Mouse (Mus musculus): ENCODE results near the gene Bdh1. TPM values are rescaled to one million over a fixed set of nuclear protein-coding genes. Genes with fewer than 3 reads are reported as not detected.
"Not testable (repeated sequence)": the region's sequence is repeated elsewhere in the genome, so short reads cannot be mapped to it uniquely, and the experiment has no call there.

The Bdh1 gene
- total RNA-seq, 1 experiment: 12.0 TPM

DNA sequence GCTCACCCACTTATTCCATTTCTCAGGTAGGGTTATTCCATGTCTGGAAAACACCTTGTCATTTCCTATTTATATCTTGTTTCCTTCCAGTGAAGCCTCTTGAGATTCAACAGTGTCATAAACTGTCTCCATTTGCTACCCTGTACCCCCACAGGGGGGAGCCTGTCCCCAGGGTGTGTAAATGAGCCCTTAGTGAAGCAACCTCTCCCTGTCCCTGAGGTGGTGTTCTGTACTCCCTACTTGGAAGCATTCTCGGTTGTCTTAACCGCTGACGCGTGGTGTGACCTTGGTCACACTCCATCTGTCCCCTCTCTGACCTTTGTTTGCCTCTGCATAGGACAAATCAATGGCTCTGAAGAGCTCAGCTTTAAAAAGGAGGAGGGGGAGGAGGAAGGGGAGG, 43.5 kb downstream of the Bdh1 start:
- H3K9me3 ChIP-seq (ENCODE audit: control insufficient read depth, insufficient read depth, low read depth, low read length): no peaks in the 10 kb centered on the region
- no peak overlapping the region for H3K27ac ChIP-seq (ENCODE audit: insufficient read depth, low read depth, low read length, poor library complexity, severe bottlenecking)
- in situ Hi-C loops (cut with MboI; ENCODE audit: low sequenced_read_pairs in 2 of 2, unreplicated experiment in 2 of 2): no loop called here
- H3K9ac ChIP-seq (ENCODE audit: insufficient read depth, low read depth, low read length, poor library complexity, severe bottlenecking): no peak overlapping the region
- no peaks in the 10 kb centered on the region; the same call in 1 of the 2 replicates for H3K36me3 ChIP-seq (ENCODE audit: control insufficient read depth, insufficient read depth, low read length, poor library complexity, severe bottlenecking)
- no peak for DNase-seq (ENCODE audit: low read depth, low spot score)
- H3K4me3 ChIP-seq (ENCODE audit: insufficient read depth in 1 of 2, low read depth in 1 of 2, low read length in 2 of 2, poor library complexity in 1 of 2, severe bottlenecking in 1 of 2): no peak overlapping the region
- TF ChIP-seq MAFK (IDR thresholded peaks at IDR 0.05; ENCODE audit: insufficient read depth, low read depth, low read length): no peak
- TF ChIP-seq HCFC1 (IDR thresholded peaks at IDR 0.05; ENCODE audit: borderline replicate concordance, insufficient read depth, low read length): no peak
- TF ChIP-seq ZC3H11A (IDR thresholded peaks at IDR 0.05; ENCODE audit: borderline replicate concordance, low read depth, low read length): no peak
- TF ChIP-seq ZNF384 (IDR thresholded peaks at IDR 0.05; ENCODE audit: low read depth, low read length): no peak
- no peak for TF ChIP-seq CHD2 (IDR thresholded peaks at IDR 0.05; ENCODE audit: low read depth, low read length)
- H3K4me1 ChIP-seq (ENCODE audit: control insufficient read depth in 2 of 2, insufficient read depth in 2 of 2, low read length in 2 of 2, poor library complexity in 1 of 2): peaks cover 3 to 30% of the 10 kb centered on the region in 2 experiments; a peak in 3 of 4 replicates

DNA sequence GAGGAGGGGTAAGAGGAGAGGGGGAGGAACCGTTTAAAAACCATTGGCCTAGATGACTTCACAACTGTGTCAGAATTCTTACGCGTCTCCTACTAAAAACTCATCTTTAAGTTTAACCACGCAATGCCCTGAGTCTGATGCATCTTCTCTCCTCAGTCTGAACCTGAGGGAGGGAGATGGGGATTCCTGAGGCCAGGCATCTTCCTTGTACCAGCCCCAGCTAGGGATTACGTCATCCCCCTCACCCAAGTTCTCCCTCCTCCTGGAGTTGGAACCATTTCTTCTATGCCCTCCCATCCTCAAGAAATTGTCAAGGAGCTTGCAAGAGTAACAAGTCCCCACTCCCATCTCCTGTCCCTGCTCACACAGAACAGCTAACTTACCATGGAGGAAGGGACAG, 44.0 kb downstream of the Bdh1 start:
- H3K36me3 ChIP-seq (ENCODE audit: control insufficient read depth, insufficient read depth, low read length, poor library complexity, severe bottlenecking): no peaks in the 10 kb centered on the region; the same call in 1 of the 2 replicates

DNA sequence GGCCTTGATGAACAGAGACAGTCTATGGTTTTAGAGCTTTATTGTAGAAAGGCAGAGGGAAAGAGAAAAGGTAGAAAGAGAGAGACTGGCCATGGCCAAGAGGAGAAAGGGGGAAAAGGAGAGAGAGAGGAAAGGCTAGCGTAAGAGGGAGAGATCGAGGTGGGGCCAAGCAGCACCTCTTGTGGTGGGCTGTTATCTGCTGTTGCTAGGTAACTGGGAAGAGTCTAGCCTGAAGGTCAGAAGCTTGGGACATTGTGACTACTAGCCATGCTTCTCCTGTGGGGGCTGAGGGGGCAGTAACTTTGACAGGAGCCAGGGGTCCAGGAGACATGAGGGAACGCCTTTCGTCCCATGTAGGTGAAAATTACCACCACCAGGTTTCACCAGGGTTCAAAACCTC, 48.7 kb downstream of the Bdh1 start:
- DNase-seq (ENCODE audit: low read depth, low spot score); H3K9me3 ChIP-seq (ENCODE audit: control insufficient read depth, insufficient read depth, low read depth, low read length); H3K4me1 ChIP-seq (ENCODE audit: control insufficient read depth in 2 of 2, insufficient read depth in 2 of 2, low read length in 2 of 2, poor library complexity in 1 of 2); H3K4me3 ChIP-seq (ENCODE audit: insufficient read depth in 1 of 2, low read depth in 1 of 2, low read length in 2 of 2, poor library complexity in 1 of 2, severe bottlenecking in 1 of 2); H3K36me3 ChIP-seq (ENCODE audit: control insufficient read depth, insufficient read depth, low read length, poor library complexity, severe bottlenecking); H3K9ac ChIP-seq (ENCODE audit: insufficient read depth, low read depth, low read length, poor library complexity, severe bottlenecking); in situ Hi-C loops (cut with MboI; ENCODE audit: low sequenced_read_pairs in 2 of 2, unreplicated experiment in 2 of 2); H3K27ac ChIP-seq (ENCODE audit: insufficient read depth, low read depth, low read length, poor library complexity, severe bottlenecking): not testable (repeated sequence)

More for the DNA sequence above, 44.0 kb downstream of the Bdh1 start:
- no peak for DNase-seq (ENCODE audit: low read depth, low spot score)
- in situ Hi-C loops (cut with MboI; ENCODE audit: low sequenced_read_pairs in 2 of 2, unreplicated experiment in 2 of 2): no loop called here
- H3K9me3 ChIP-seq (ENCODE audit: control insufficient read depth, insufficient read depth, low read depth, low read length): no peaks in the 10 kb centered on the region
- peaks cover 3 to 25% of the 10 kb centered on the region in 2 experiments; a peak in 3 of 4 replicates for H3K4me1 ChIP-seq (ENCODE audit: control insufficient read depth in 2 of 2, insufficient read depth in 2 of 2, low read length in 2 of 2, poor library complexity in 1 of 2)
- no peak overlapping the region for H3K27ac ChIP-seq (ENCODE audit: insufficient read depth, low read depth, low read length, poor library complexity, severe bottlenecking)
- no peak overlapping the region for H3K9ac ChIP-seq (ENCODE audit: insufficient read depth, low read depth, low read length, poor library complexity, severe bottlenecking)
- H3K4me3 ChIP-seq (ENCODE audit: insufficient read depth in 1 of 2, low read depth in 1 of 2, low read length in 2 of 2, poor library complexity in 1 of 2, severe bottlenecking in 1 of 2): no peak overlapping the region
- TF ChIP-seq MAFK (IDR thresholded peaks at IDR 0.05; ENCODE audit: insufficient read depth, low read depth, low read length) (no peak), ZC3H11A (IDR thresholded peaks at IDR 0.05; ENCODE audit: borderline replicate concordance, low read depth, low read length) (no peak), ZNF384 (IDR thresholded peaks at IDR 0.05; ENCODE audit: low read depth, low read length) (no peak), HCFC1 (IDR thresholded peaks at IDR 0.05; ENCODE audit: borderline replicate concordance, insufficient read depth, low read length) (no peak), CHD2 (IDR thresholded peaks at IDR 0.05; ENCODE audit: low read depth, low read length) (no peak)

DNA sequence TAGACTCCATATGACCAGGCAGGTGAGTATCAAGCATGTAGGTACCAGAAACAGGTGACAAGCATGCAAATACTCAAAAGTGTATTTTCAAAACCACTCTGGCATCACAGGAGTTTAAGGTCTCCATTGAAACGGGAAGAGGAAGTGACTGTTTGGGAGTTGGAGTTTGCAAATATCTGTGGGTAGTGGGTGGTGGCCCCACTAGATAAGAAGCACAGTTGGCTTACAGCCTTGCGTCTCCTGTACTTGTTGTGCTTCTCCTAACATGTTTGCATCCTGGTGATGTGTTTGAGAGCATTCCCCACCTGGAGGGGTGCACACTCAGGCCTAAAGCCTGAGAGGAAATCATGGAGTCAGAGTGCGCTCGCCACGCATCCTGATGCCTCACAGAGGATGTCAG, 49.9 kb downstream of the Bdh1 start:
- no peak for TF ChIP-seq MAFK (IDR thresholded peaks at IDR 0.05; ENCODE audit: insufficient read depth, low read depth, low read length)
- no peak for TF ChIP-seq ZNF384 (IDR thresholded peaks at IDR 0.05; ENCODE audit: low read depth, low read length)
- TF ChIP-seq ZC3H11A (IDR thresholded peaks at IDR 0.05; ENCODE audit: borderline replicate concordance, low read depth, low read length): no peak
- TF ChIP-seq HCFC1 (IDR thresholded peaks at IDR 0.05; ENCODE audit: borderline replicate concordance, insufficient read depth, low read length): no peak
- Histone ChIP-seq H3K27ac (ENCODE audit: insufficient read depth, low read depth, low read length, poor library complexity, severe bottlenecking) (no peak overlapping the region), H3K9ac (ENCODE audit: insufficient read depth, low read depth, low read length, poor library complexity, severe bottlenecking) (no peak overlapping the region), H3K4me3 (ENCODE audit: insufficient read depth in 1 of 2, low read depth in 1 of 2, low read length in 2 of 2, poor library complexity in 1 of 2, severe bottlenecking in 1 of 2) (no peak overlapping the region), H3K9me3 (ENCODE audit: control insufficient read depth, insufficient read depth, low read depth, low read length) (no peaks in the 10 kb centered on the region), H3K4me1 (ENCODE audit: control insufficient read depth in 2 of 2, insufficient read depth in 2 of 2, low read length in 2 of 2, poor library complexity in 1 of 2) (no peaks in the 10 kb centered on the region), H3K36me3 (ENCODE audit: control insufficient read depth, insufficient read depth, low read length, poor library complexity, severe bottlenecking) (no peaks in the 10 kb centered on the region)
- in situ Hi-C loops (cut with MboI; ENCODE audit: low sequenced_read_pairs in 2 of 2, unreplicated experiment in 2 of 2): no loop called here
- no peak for DNase-seq (ENCODE audit: low read depth, low spot score)

DNA sequence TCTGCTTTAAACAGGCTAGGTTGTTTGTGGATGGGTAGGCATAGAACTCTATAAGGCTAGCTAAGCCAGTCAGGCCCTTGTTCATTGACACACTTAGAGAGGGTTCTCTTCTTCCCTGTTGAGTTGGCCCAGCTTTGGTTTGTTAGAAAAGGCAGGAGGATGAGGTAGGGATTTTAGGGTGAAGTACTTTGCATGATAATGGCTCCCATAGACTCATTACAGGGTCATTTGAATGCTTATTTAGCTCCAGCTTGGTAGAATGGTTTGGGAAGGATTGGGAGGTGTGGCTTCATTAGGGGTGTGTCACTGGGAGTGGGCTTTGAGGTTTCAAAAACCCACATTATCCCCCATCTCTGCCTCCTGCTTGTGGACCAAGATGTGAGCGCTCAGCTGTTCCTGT, 51.1 kb downstream of the Bdh1 start:
- Histone ChIP-seq H3K27ac (ENCODE audit: insufficient read depth, low read depth, low read length, poor library complexity, severe bottlenecking) (no peak overlapping the region), H3K4me1 (ENCODE audit: control insufficient read depth in 2 of 2, insufficient read depth in 2 of 2, low read length in 2 of 2, poor library complexity in 1 of 2) (no peaks in the 10 kb centered on the region), H3K9me3 (ENCODE audit: control insufficient read depth, insufficient read depth, low read depth, low read length) (no peaks in the 10 kb centered on the region), H3K4me3 (ENCODE audit: insufficient read depth in 1 of 2, low read depth in 1 of 2, low read length in 2 of 2, poor library complexity in 1 of 2, severe bottlenecking in 1 of 2) (no peak overlapping the region), H3K36me3 (ENCODE audit: control insufficient read depth, insufficient read depth, low read length, poor library complexity, severe bottlenecking) (no peaks in the 10 kb centered on the region), H3K9ac (ENCODE audit: insufficient read depth, low read depth, low read length, poor library complexity, severe bottlenecking) (no peak overlapping the region)
- DNase-seq (ENCODE audit: low read depth, low spot score): no peak
- no peak for TF ChIP-seq HCFC1 (IDR thresholded peaks at IDR 0.05; ENCODE audit: borderline replicate concordance, insufficient read depth, low read length)
- in situ Hi-C loops (cut with MboI; ENCODE audit: low sequenced_read_pairs in 2 of 2, unreplicated experiment in 2 of 2): no loop called here
